Comparison of ENCODE assay signal across 15 mouse cellular contexts in the genomic region with DNA sequence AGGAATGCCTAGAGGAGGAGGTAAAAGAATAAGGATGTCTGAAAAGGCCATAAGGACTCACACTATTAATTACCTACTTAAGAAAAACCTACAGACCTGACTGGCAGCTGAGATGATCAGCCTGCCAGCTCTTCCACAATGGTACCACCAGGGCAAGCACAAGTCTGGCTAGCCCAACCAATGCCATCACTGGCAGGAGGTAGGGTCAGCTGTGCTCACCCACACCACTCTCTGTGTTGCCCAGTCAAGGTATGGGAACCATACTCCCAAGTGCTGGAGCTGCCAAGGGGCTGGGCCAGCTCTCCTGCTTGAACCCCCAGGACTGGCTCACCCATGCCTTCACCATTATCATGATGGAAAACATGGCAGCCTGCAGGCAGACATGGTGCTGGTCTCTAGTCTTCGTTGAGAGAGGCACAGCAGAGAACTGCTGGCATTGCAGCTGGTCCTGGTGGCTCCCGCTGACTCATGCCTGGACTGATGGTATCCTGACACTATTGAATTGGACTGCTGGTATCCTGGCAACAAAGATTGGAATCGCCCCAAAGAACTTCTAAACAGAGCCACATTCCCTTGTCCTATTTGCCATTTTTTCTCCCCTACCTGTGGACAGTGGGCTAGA. TPM values are rescaled to one million over a fixed set of nuclear protein-coding genes. Genes with fewer than 3 reads are reported as not detected.
DNase-seq lines count a peak whose midpoint lies in the region; ATAC-seq and TF ChIP-seq lines count a peak whose summit lies in the region.
"Had no signal": no experiment of that assay in that cellular context is flagged by ENCODE, and none has a peak within 500 bp of the region (broad histone marks: within the 10 kb centered on the region; RNA-seq: fewer than 3 reads in every experiment).

No protein-coding gene starts in this region.

- H3K9me3 ChIP-seq in forebrain, embryonic 15.5 days: no peaks in the 10 kb centered on the region
- no peaks in the 10 kb centered on the region for H3K9me3 ChIP-seq in forebrain, postnatal 0 days (ENCODE audit: low read length)
- H3K9me3 ChIP-seq in midbrain, embryonic 11.5 days (ENCODE audit: control insufficient read depth, low read length): no peaks in the 10 kb centered on the region
- no peaks in the 10 kb centered on the region for H3K9me3 ChIP-seq in midbrain, embryonic 10.5 days (replicated peaks)

- H3K27ac ChIP-seq in forebrain, embryonic 15.5 days (replicated peaks): no peak overlapping the region
- H3K27ac ChIP-seq in forebrain, postnatal 0 days (ENCODE audit: low read depth, low read length): no peak overlapping the region
- H3K27ac ChIP-seq in midbrain, embryonic 11.5 days (ENCODE audit: low read depth, low read length): no peak overlapping the region
- H3K27ac ChIP-seq in midbrain, embryonic 10.5 days (replicated peaks): no peak overlapping the region

- H3K4me2 ChIP-seq in forebrain, embryonic 15.5 days (replicated peaks): no peak overlapping the region
- H3K4me2 ChIP-seq in forebrain, postnatal 0 days (ENCODE audit: low read depth): no peak overlapping the region
- H3K4me2 ChIP-seq in midbrain, embryonic 11.5 days: no peak overlapping the region

- H3K27me3 ChIP-seq in forebrain, embryonic 15.5 days: no peaks in the 10 kb centered on the region
- no peaks in the 10 kb centered on the region for H3K27me3 ChIP-seq in forebrain, postnatal 0 days (ENCODE audit: insufficient read depth, low read length)
- H3K27me3 ChIP-seq in midbrain, embryonic 11.5 days (ENCODE audit: control insufficient read depth, insufficient read depth, low read length): no peaks in the 10 kb centered on the region
- H3K27me3 ChIP-seq in midbrain, embryonic 10.5 days (ENCODE audit: low read depth, poor library complexity, severe bottlenecking): no peaks in the 10 kb centered on the region

- no peak overlapping the region for H3K4me3 ChIP-seq in forebrain, embryonic 15.5 days
- H3K4me3 ChIP-seq in forebrain, postnatal 0 days (ENCODE audit: low read depth, low read length): no peak overlapping the region
- H3K4me3 ChIP-seq in midbrain, embryonic 11.5 days (ENCODE audit: low read depth, low read length): no peak overlapping the region
- no peak overlapping the region for H3K4me3 ChIP-seq in midbrain, embryonic 10.5 days

- TF ChIP-seq POLR2A in brain, embryonic 14.5 days (IDR thresholded peaks at IDR 0.05; ENCODE audit: borderline replicate concordance, extremely low read depth, insufficient read depth, insufficient read length, poor library complexity, severe bottlenecking): no peak

- H3K4me1 ChIP-seq in forebrain, embryonic 15.5 days: no peaks in the 10 kb centered on the region
- no peaks in the 10 kb centered on the region for H3K4me1 ChIP-seq in forebrain, postnatal 0 days (ENCODE audit: insufficient read depth)
- H3K4me1 ChIP-seq in midbrain, embryonic 11.5 days (ENCODE audit: control insufficient read depth, insufficient read depth, low read length): no peaks in the 10 kb centered on the region
- no peaks in the 10 kb centered on the region for H3K4me1 ChIP-seq in midbrain, embryonic 10.5 days

- 59% methylated on average over 3 of the region's 3 CpGs for WGBS in forebrain, embryonic 15.5 days
- 54% methylated on average over 3 of the region's 3 CpGs for WGBS in forebrain, postnatal 0 days
- 75% methylated on average over 3 of the region's 3 CpGs for WGBS in midbrain, embryonic 11.5 days
- 88% methylated on average over 3 of the region's 3 CpGs for WGBS in midbrain, embryonic 10.5 days

- no peak overlapping the region for H3K9ac ChIP-seq in forebrain, embryonic 15.5 days (replicated peaks)
- H3K9ac ChIP-seq in forebrain, postnatal 0 days: no peak overlapping the region
- no peak overlapping the region for H3K9ac ChIP-seq in midbrain, embryonic 11.5 days (ENCODE audit: low read length)

- no peak for TF ChIP-seq CTCF in forebrain, postnatal 0 days (IDR thresholded peaks at IDR 0.05; ENCODE audit: low read depth)
- TF ChIP-seq CTCF in brain, embryonic 14.5 days (IDR thresholded peaks at IDR 0.05; ENCODE audit: borderline replicate concordance, extremely low read depth, insufficient read depth, insufficient read length): no peak

- ATAC-seq in forebrain, embryonic 15.5 days (replicated peaks): 0 out of 2 replicates have a peak, but pooled peaks have one; percentile 23
- no peak for ATAC-seq in forebrain, postnatal 0 days
- ATAC-seq in midbrain, embryonic 11.5 days (ENCODE audit: low FRiP score): 0 out of 2 replicates have a peak, but pooled peaks have one; percentile 19
- ATAC-seq in megakaryocyte-erythroid progenitor cell, adult 5-6 weeks (replicated peaks; ENCODE audit: low FRiP score, low TSS enrichment, poor library complexity, severe bottlenecking): no peak

- H3K36me3 ChIP-seq in forebrain, embryonic 15.5 days: peaks cover 70% of the 10 kb centered on the region
- H3K36me3 ChIP-seq in forebrain, postnatal 0 days (ENCODE audit: insufficient read depth): peaks cover 46% of the 10 kb centered on the region
- H3K36me3 ChIP-seq in midbrain, embryonic 11.5 days (ENCODE audit: control insufficient read depth, insufficient read depth, low read length): peaks cover 13% of the 10 kb centered on the region
- H3K36me3 ChIP-seq in midbrain, embryonic 10.5 days: peaks cover 99% of the 10 kb centered on the region

- DNase-seq in forebrain, postnatal 0 days: no peak
- peak; percentile 44 for DNase-seq in midbrain, embryonic 11.5 days (ENCODE audit: low spot score, missing footprints)
- no peak for DNase-seq in midbrain, embryonic 10.5 days (ENCODE audit: low spot score)
- DNase-seq in brain, embryonic 14.5 days (ENCODE audit: low read depth): peak; percentile 53
- DNase-seq in liver: no peak
- DNase-seq: cerebellum, adult 18-20 months; kidney, adult 11 months; kidney, postnatal 10 days; lung, postnatal 14 days; retina, postnatal 1 day; thymus, adult 18-20 months had no signal

RNA-seq across cellular contexts. Expression of a gene that starts 32.4 kb away (rescaled TPM):
- 98.3 and 106 TPM in 2 replicates for polyA plus RNA-seq in forebrain, embryonic 15.5 days (2015; fragmentation: Nextera tagmentation; extraction: Ambion mirVana)
- total RNA-seq in forebrain, postnatal 0 days (2014; rRNA removed): 159 and 160 TPM in 2 replicates
- polyA plus RNA-seq in forebrain, postnatal 0 days (2015; fragmentation: Nextera tagmentation; extraction: Ambion mirVana): 86.6 and 104 TPM in 2 replicates
- polyA plus RNA-seq in midbrain, embryonic 11.5 days (2014; fragmentation: Nextera tagmentation; extraction: Ambion mirVana): 67.4 and 70.1 TPM in 2 replicates
- polyA plus RNA-seq in midbrain, embryonic 10.5 days (2016; fragmentation: Nextera tagmentation; extraction: Ambion mirVana): 39.1 and 54.1 TPM in 2 replicates
- polyA plus RNA-seq in brain, embryonic 14.5 days (2012; rRNA removed): 115 and 127 TPM in 2 replicates
- not detected in 2 replicates for total RNA-seq in megakaryocyte-erythroid progenitor cell, adult 5-6 weeks (2014; fragmentation: Nextera tagmentation)
- not detected in 2 replicates for total RNA-seq in megakaryocyte-erythroid progenitor cell, adult 5-6 weeks (2017)
- total RNA-seq: hematopoietic stem cell, adult 5-6 weeks had no signal
- polyA plus RNA-seq: small intestine, adult 2 months had no signal

RNA-seq across cellular contexts. Expression of a gene that starts 39.4 kb away (rescaled TPM):
- polyA plus RNA-seq in forebrain, embryonic 15.5 days (2015; fragmentation: Nextera tagmentation; extraction: Ambion mirVana): 0.72 and 1.8 TPM in 2 replicates
- 3.5 and 3.6 TPM in 2 replicates for total RNA-seq in forebrain, postnatal 0 days (2014; rRNA removed)
- polyA plus RNA-seq in forebrain, postnatal 0 days (2015; fragmentation: Nextera tagmentation; extraction: Ambion mirVana): 3.8 and 5.5 TPM in 2 replicates
- polyA plus RNA-seq in midbrain, embryonic 11.5 days (2014; fragmentation: Nextera tagmentation; extraction: Ambion mirVana): 0.75 and 0.77 TPM in 2 replicates
- polyA plus RNA-seq in midbrain, embryonic 10.5 days (2016; fragmentation: Nextera tagmentation; extraction: Ambion mirVana): 0.72 and 0.99 TPM in 2 replicates
- 2.0 TPM in 2 replicates for polyA plus RNA-seq in brain, embryonic 14.5 days (2012; rRNA removed)
- not detected in 2 replicates for total RNA-seq in megakaryocyte-erythroid progenitor cell, adult 5-6 weeks (2014; fragmentation: Nextera tagmentation)
- total RNA-seq in megakaryocyte-erythroid progenitor cell, adult 5-6 weeks (2017): not detected in 2 replicates
- total RNA-seq: hematopoietic stem cell, adult 5-6 weeks had no signal

Comparison
In these comparisons a context has a peak if more than half of its experiments do, and no peak if none do; other contexts are left out.
1. ATAC-seq: peak in forebrain, embryonic 15.5 days (single experiment) and midbrain, embryonic 11.5 days (single experiment); none in forebrain, postnatal 0 days (single experiment) and megakaryocyte-erythroid progenitor cell, adult 5-6 weeks (single experiment).
2. DNase-seq: peak in midbrain, embryonic 11.5 days (single experiment) and brain, embryonic 14.5 days (single experiment); none in forebrain, postnatal 0 days (single experiment), midbrain, embryonic 10.5 days (single experiment) and liver (single experiment).